17 mouse cellular contexts compared by ENCODE assay signal in the genomic region with DNA sequence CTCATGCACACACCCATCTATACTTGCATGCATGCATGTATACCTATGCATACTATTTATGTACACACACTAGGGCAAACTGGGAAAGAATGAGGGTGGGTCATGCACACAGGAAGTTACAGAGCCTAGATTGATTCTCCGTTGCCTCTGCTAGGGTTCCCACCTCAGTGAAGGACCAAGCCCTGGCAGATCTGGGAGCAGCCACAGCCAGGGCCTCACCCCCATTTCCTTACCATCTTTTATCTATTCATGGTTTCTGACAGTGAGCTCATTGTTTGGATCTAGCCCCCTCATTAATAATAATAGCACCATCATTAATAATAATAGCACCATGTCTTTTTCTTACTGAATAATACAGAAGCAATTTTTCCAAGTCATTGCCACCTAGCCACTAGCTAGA.
DNase-seq lines count a peak whose midpoint lies in the region; ATAC-seq and TF ChIP-seq lines count a peak whose summit lies in the region.
"Had no signal": no experiment of that assay in that cellular context is flagged by ENCODE, and none has a peak within 500 bp of the region (broad histone marks: within the 10 kb centered on the region; RNA-seq: fewer than 3 reads in every experiment).

No protein-coding gene starts in this region.

- WGBS in hindbrain, embryonic 11.5 days, result 39% methylated on average over 1 of the region's 1 CpGs
- 39% methylated on average over 1 of the region's 1 CpGs for WGBS in hindbrain, postnatal 0 days
- 35% methylated on average over 1 of the region's 1 CpGs for WGBS in midbrain, embryonic 14.5 days
- WGBS in midbrain, postnatal 0 days, result 43% methylated on average over 1 of the region's 1 CpGs
- WGBS in midbrain, embryonic 15.5 days, result 28% methylated on average over 1 of the region's 1 CpGs

- no peaks in the 10 kb centered on the region for H3K9me3 ChIP-seq in hindbrain, embryonic 11.5 days (ENCODE audit: control insufficient read depth, low read length)
- H3K9me3 ChIP-seq in hindbrain, postnatal 0 days (ENCODE audit: low read length), result no peaks in the 10 kb centered on the region
- no peaks in the 10 kb centered on the region for H3K9me3 ChIP-seq in midbrain, embryonic 14.5 days (ENCODE audit: control insufficient read depth, low read length)
- no peaks in the 10 kb centered on the region for H3K9me3 ChIP-seq in midbrain, postnatal 0 days (ENCODE audit: low read length)
- H3K9me3 ChIP-seq in midbrain, embryonic 15.5 days, result no peaks in the 10 kb centered on the region
- H3K9me3 ChIP-seq: embryonic facial prominence, embryonic 10.5 days; forebrain, embryonic 13.5 days; heart, embryonic 15.5 days had no signal

- peak; percentile 61 for ATAC-seq in hindbrain, embryonic 11.5 days (ENCODE audit: low FRiP score)
- no peak for ATAC-seq in hindbrain, postnatal 0 days
- ATAC-seq in midbrain, embryonic 14.5 days (ENCODE audit: low FRiP score, low TSS enrichment), result no peak
- no peak for ATAC-seq in midbrain, postnatal 0 days (ENCODE audit: low FRiP score)
- 0 out of 2 replicates have a peak, but pooled peaks have one; percentile 11 for ATAC-seq in midbrain, embryonic 15.5 days (replicated peaks)
- ATAC-seq: inflammation-experienced regulatory T-cells, adult 6 months had no signal

- no peaks in the 10 kb centered on the region for H3K4me1 ChIP-seq in hindbrain, embryonic 11.5 days (replicated peaks; ENCODE audit: control insufficient read depth, insufficient read depth, low read length)
- H3K4me1 ChIP-seq in hindbrain, postnatal 0 days (ENCODE audit: insufficient read depth, low read length), result no peaks in the 10 kb centered on the region
- H3K4me1 ChIP-seq in midbrain, embryonic 14.5 days (ENCODE audit: control insufficient read depth, insufficient read depth, low read length), result peaks cover 15% of the 10 kb centered on the region
- peaks cover 5% of the 10 kb centered on the region; the same call in 1 of the 2 replicates for H3K4me1 ChIP-seq in midbrain, postnatal 0 days (ENCODE audit: insufficient read depth, low read length)
- peaks cover 21% of the 10 kb centered on the region for H3K4me1 ChIP-seq in midbrain, embryonic 15.5 days
- H3K4me1 ChIP-seq: heart, embryonic 15.5 days had no signal

- H3K27me3 ChIP-seq in hindbrain, embryonic 11.5 days (ENCODE audit: control insufficient read depth, insufficient read depth, low read length), result no peaks in the 10 kb centered on the region
- H3K27me3 ChIP-seq in hindbrain, postnatal 0 days (ENCODE audit: insufficient read depth, low read length), result no peaks in the 10 kb centered on the region
- no peaks in the 10 kb centered on the region for H3K27me3 ChIP-seq in midbrain, embryonic 14.5 days (ENCODE audit: control insufficient read depth, insufficient read depth, low read length)
- H3K27me3 ChIP-seq in midbrain, postnatal 0 days (ENCODE audit: insufficient read depth, low read length), result no peaks in the 10 kb centered on the region
- H3K27me3 ChIP-seq in midbrain, embryonic 15.5 days (replicated peaks), result no peaks in the 10 kb centered on the region
- H3K27me3 ChIP-seq: forebrain, embryonic 13.5 days; heart, embryonic 15.5 days had no signal

- no peak overlapping the region for H3K9ac ChIP-seq in hindbrain, embryonic 11.5 days (ENCODE audit: low read depth, low read length)
- no peak overlapping the region for H3K9ac ChIP-seq in hindbrain, postnatal 0 days (replicated peaks; ENCODE audit: low read length)
- no peak overlapping the region for H3K9ac ChIP-seq in midbrain, embryonic 14.5 days (replicated peaks; ENCODE audit: low read length)
- H3K9ac ChIP-seq in midbrain, postnatal 0 days (replicated peaks; ENCODE audit: low read length, poor library complexity, severe bottlenecking), result no peak overlapping the region
- no peak overlapping the region for H3K9ac ChIP-seq in midbrain, embryonic 15.5 days
- H3K9ac ChIP-seq: forebrain, embryonic 13.5 days; heart, embryonic 15.5 days had no signal

- 0 out of 2 replicates have a peak, but pooled peaks cover 3% of the 10 kb centered on the region for H3K36me3 ChIP-seq in hindbrain, embryonic 11.5 days (ENCODE audit: control insufficient read depth, insufficient read depth, low read length)
- H3K36me3 ChIP-seq in hindbrain, postnatal 0 days (ENCODE audit: insufficient read depth, low read length), result 0 out of 2 replicates have a peak, but pooled peaks cover 5% of the 10 kb centered on the region
- H3K36me3 ChIP-seq in midbrain, embryonic 14.5 days (ENCODE audit: control insufficient read depth, insufficient read depth, low read length), result peaks cover 21% of the 10 kb centered on the region
- 0 out of 2 replicates have a peak, but pooled peaks cover 10% of the 10 kb centered on the region for H3K36me3 ChIP-seq in midbrain, postnatal 0 days (ENCODE audit: insufficient read depth, low read length)
- H3K36me3 ChIP-seq in midbrain, embryonic 15.5 days (replicated peaks), result no peaks in the 10 kb centered on the region; the same call in 1 of the 2 replicates

- no peak overlapping the region for H3K4me2 ChIP-seq in hindbrain, embryonic 11.5 days (replicated peaks; ENCODE audit: low read depth, low read length)
- no peak overlapping the region for H3K4me2 ChIP-seq in hindbrain, postnatal 0 days (ENCODE audit: low read depth, low read length)
- H3K4me2 ChIP-seq in midbrain, embryonic 14.5 days (ENCODE audit: low read length), result no peak overlapping the region
- H3K4me2 ChIP-seq in midbrain, postnatal 0 days (ENCODE audit: low read depth, low read length, poor library complexity, severe bottlenecking), result no peak overlapping the region
- no peak overlapping the region for H3K4me2 ChIP-seq in midbrain, embryonic 15.5 days
- H3K4me2 ChIP-seq: forebrain, embryonic 13.5 days; heart, embryonic 11.5 days; heart, embryonic 15.5 days had no signal

- TF ChIP-seq CTCF in hindbrain, postnatal 0 days (IDR thresholded peaks at IDR 0.05; ENCODE audit: low read depth), result no peak
- no peak for TF ChIP-seq CTCF in midbrain, postnatal 0 days (IDR thresholded peaks at IDR 0.05)

- no peak overlapping the region for H3K4me3 ChIP-seq in hindbrain, embryonic 11.5 days (ENCODE audit: low read depth, low read length)
- no peak overlapping the region for H3K4me3 ChIP-seq in hindbrain, postnatal 0 days (ENCODE audit: low read length)
- H3K4me3 ChIP-seq in midbrain, embryonic 14.5 days (replicated peaks; ENCODE audit: low read depth, low read length), result no peak overlapping the region
- H3K4me3 ChIP-seq in midbrain, postnatal 0 days (ENCODE audit: low read depth, low read length), result no peak overlapping the region
- H3K4me3 ChIP-seq in midbrain, embryonic 15.5 days, result no peak overlapping the region
- H3K4me3 ChIP-seq: embryonic facial prominence, embryonic 10.5 days; forebrain, embryonic 13.5 days; heart, embryonic 15.5 days had no signal

- no peak for DNase-seq in hindbrain, embryonic 11.5 days (ENCODE audit: low spot score)
- DNase-seq in hindbrain, postnatal 0 days (ENCODE audit: low spot score), result no peak
- DNase-seq in midbrain, embryonic 14.5 days, result no peak
- DNase-seq in midbrain, postnatal 0 days (ENCODE audit: low spot score), result no peak
- no peak for DNase-seq in urinary bladder, adult 18-20 months (ENCODE audit: low spot score in 2 of 2)
- DNase-seq: adrenal gland, adult 8-10 months; adrenal gland, postnatal 36 days; cerebellum, adult 2 months; cerebellum, postnatal 10 days; gastrocnemius, postnatal 36 days; heart, postnatal 14 days had no signal

- H3K27ac ChIP-seq in hindbrain, embryonic 11.5 days (ENCODE audit: low read depth, low read length), result no peak overlapping the region
- H3K27ac ChIP-seq in hindbrain, postnatal 0 days, result no peak overlapping the region
- peak overlapping the region; percentile 14; the same call in 1 of the 2 replicates for H3K27ac ChIP-seq in midbrain, embryonic 14.5 days (replicated peaks; ENCODE audit: low read depth, low read length)
- H3K27ac ChIP-seq in midbrain, postnatal 0 days (ENCODE audit: low read depth, low read length), result no peak overlapping the region
- H3K27ac ChIP-seq in midbrain, embryonic 15.5 days, result no peak overlapping the region
- H3K27ac ChIP-seq: embryonic facial prominence, embryonic 10.5 days; forebrain, embryonic 13.5 days; heart, embryonic 15.5 days had no signal

Comparison
In these comparisons a context has a peak if more than half of its experiments do, and no peak if none do; other contexts are left out.
1. ATAC-seq: peak in hindbrain, embryonic 11.5 days (single experiment) and midbrain, embryonic 15.5 days (single experiment); none in hindbrain, postnatal 0 days (single experiment), midbrain, embryonic 14.5 days (single experiment) and midbrain, postnatal 0 days (single experiment).